Mouse (Mus musculus) CH12.LX (cell line): Measurements from ENCODE around the gene Sparc. TPM values are rescaled to one million over a fixed set of nuclear protein-coding genes. Genes with fewer than 3 reads are reported as not detected.

Experiments used
- DNase-seq: peaks from one replicate; pipeline ENCODE4 v3.0.0-alpha.2; 2013; ENCODE audit errors: extremely low read depth
- H3K27ac ChIP-seq: 2 replicates; pipeline ENCODE4 v1.5.1; 2012; ENCODE audit warnings: low read depth, mild to moderate bottlenecking, control low read depth, moderate library complexity; ENCODE audit not compliant: insufficient read depth
- H3K27me3 ChIP-seq: replicated peaks from 2 replicates; pipeline ENCODE3; 2012; ENCODE audit warnings: inconsistent platforms
- H3K36me3 ChIP-seq, 2 experiments: replicated peaks in 1 of 2; 2 replicates each; pipeline versions ENCODE3 to v1.6.1; 2012; ENCODE audit warnings: inconsistent platforms in 1 of 2, low read length in 1 of 2, mild to moderate bottlenecking in 1 of 2, mixed read lengths in 1 of 2, moderate library complexity in 1 of 2; ENCODE audit not compliant: control insufficient read depth in 1 of 2, insufficient read depth in 1 of 2
- H3K4me1 ChIP-seq, 2 experiments: 2 replicates each; pipeline ENCODE4 v1.6.1; 2012; ENCODE audit warnings: inconsistent platforms in 1 of 2, moderate library complexity in 1 of 2; ENCODE audit not compliant: insufficient read depth in 2 of 2, control insufficient read depth in 1 of 2
- H3K4me2 ChIP-seq: 2 replicates; pipeline ENCODE4 v1.6.1; 2012; ENCODE audit warnings: low read depth, mild to moderate bottlenecking, control low read depth; ENCODE audit not compliant: poor library complexity, insufficient read depth, severe bottlenecking
- H3K4me3 ChIP-seq, 3 experiments: fragments of 150-350 bp in 1 of 3; sonication (generic) in 1 of 3; replicated peaks in 1 of 3; 2 replicates each; pipeline versions ENCODE3 to v1.5.1; 2011 to 2012; ENCODE audit warnings: low read depth in 2 of 3, low read length in 2 of 3, mild to moderate bottlenecking in 2 of 3, moderate library complexity in 2 of 3, control low read depth in 1 of 3, improper control_type of control experiment in 1 of 3, inconsistent platforms in 1 of 3, mixed read lengths in 1 of 3; ENCODE audit not compliant: poor library complexity in 1 of 3
- H3K79me2 ChIP-seq: replicated peaks from 2 replicates; pipeline ENCODE4 v1.6.1; 2012; ENCODE audit warnings: mild to moderate bottlenecking, moderate library complexity; ENCODE audit not compliant: control insufficient read depth, poor library complexity, insufficient read depth, severe bottlenecking; ENCODE audit errors: extremely low read depth
- H3K9ac ChIP-seq: 2 replicates; pipeline ENCODE4 v1.6.1; 2012; ENCODE audit warnings: low read depth, mild to moderate bottlenecking, control low read depth, moderate library complexity; ENCODE audit not compliant: insufficient read depth
- H3K9me3 ChIP-seq: replicated peaks from 2 replicates; pipeline ENCODE3; 2012; ENCODE audit warnings: low read length, inconsistent platforms, mixed read lengths
- BHLHE40 ChIP-seq: IDR thresholded peaks from 2 replicates; pipeline ENCODE4 v1.6.1; 2011; ENCODE audit warnings: mild to moderate bottlenecking, low read depth, low read length, improper control_type of control experiment
- CHD1 ChIP-seq: IDR thresholded peaks from 2 replicates; pipeline ENCODE4 v1.6.1; 2012; ENCODE audit warnings: low read depth, low read length, improper control_type of control experiment, inconsistent platforms
- CTCF ChIP-seq, 2 experiments: IDR thresholded peaks in 1 of 2; conservative IDR thresholded peaks in 1 of 2; 2 replicates each; pipeline ENCODE4 v1.5.1; 2011 to 2012; ENCODE audit warnings: low read depth in 2 of 2, low read length in 2 of 2, improper control_type of control experiment in 1 of 2, inconsistent platforms in 1 of 2, mild to moderate bottlenecking in 1 of 2, moderate library complexity in 1 of 2
- ELF1 ChIP-seq: IDR thresholded peaks from 2 replicates; pipeline ENCODE4 v1.6.1; 2014; ENCODE audit warnings: low read depth, mild to moderate bottlenecking, inconsistent platforms, low read length, improper control_type of control experiment
- EP300 ChIP-seq: IDR thresholded peaks from 2 replicates; pipeline ENCODE4 v1.6.1; 2011; ENCODE audit warnings: low read length, improper control_type of control experiment
- HCFC1 ChIP-seq: IDR thresholded peaks from 2 replicates; pipeline ENCODE4 v1.6.1; 2012; ENCODE audit warnings: low read depth, mild to moderate bottlenecking, inconsistent platforms, low read length, improper control_type of control experiment
- JUN ChIP-seq: IDR thresholded peaks from 2 replicates; pipeline ENCODE4 v1.6.1; 2011; ENCODE audit warnings: low read depth, mild to moderate bottlenecking, low read length, improper control_type of control experiment, moderate library complexity; ENCODE audit not compliant: insufficient read depth
- KAT2A ChIP-seq: IDR thresholded peaks from 2 replicates; pipeline ENCODE4 v1.6.1; 2012; ENCODE audit warnings: low read length, improper control_type of control experiment, inconsistent platforms; ENCODE audit not compliant: insufficient replicate concordance
- MAFK ChIP-seq: IDR thresholded peaks from 2 replicates; pipeline ENCODE4 v1.6.1; 2011; ENCODE audit warnings: low read length, improper control_type of control experiment; ENCODE audit not compliant: insufficient replicate concordance
- MEF2A ChIP-seq: IDR thresholded peaks from 2 replicates; pipeline ENCODE4 v1.6.1; 2014; ENCODE audit warnings: low read depth, mild to moderate bottlenecking, inconsistent platforms, low read length, improper control_type of control experiment, borderline replicate concordance
- NELFE ChIP-seq: IDR thresholded peaks from 2 replicates; pipeline ENCODE4 v1.6.1; 2011; ENCODE audit warnings: low read depth, low read length, improper control_type of control experiment
- NRF1 ChIP-seq: IDR thresholded peaks from 2 replicates; pipeline ENCODE4 v1.6.1; 2014; ENCODE audit warnings: low read depth, mild to moderate bottlenecking, inconsistent platforms, low read length, improper control_type of control experiment, moderate library complexity
- POLR2AphosphoS2 ChIP-seq: IDR thresholded peaks from 2 replicates; pipeline ENCODE4 v1.6.1; 2011; ENCODE audit warnings: low read depth, low read length, improper control_type of control experiment
- RAD21 ChIP-seq: IDR thresholded peaks from 2 replicates; pipeline ENCODE4 v1.6.1; 2011; ENCODE audit warnings: low read depth, mild to moderate bottlenecking, low read length, improper control_type of control experiment, moderate library complexity
- RCOR1 ChIP-seq: conservative IDR thresholded peaks from 2 replicates; pipeline ENCODE4 v1.6.1; 2012; ENCODE audit warnings: low read depth, mild to moderate bottlenecking, inconsistent platforms, low read length, improper control_type of control experiment
- TBP ChIP-seq: conservative IDR thresholded peaks from 2 replicates; pipeline ENCODE4 v1.6.1; 2011; ENCODE audit warnings: low read depth, low read length, improper control_type of control experiment
- UBTF ChIP-seq: IDR thresholded peaks from 2 replicates; pipeline ENCODE4 v1.6.1; 2012; ENCODE audit warnings: low read depth, mild to moderate bottlenecking, inconsistent platforms, low read length, improper control_type of control experiment, moderate library complexity
- USF1 ChIP-seq: IDR thresholded peaks from 2 replicates; pipeline ENCODE4 v1.6.1; 2014; ENCODE audit warnings: low read depth, mild to moderate bottlenecking, inconsistent platforms, low read length, improper control_type of control experiment
- ZKSCAN1 ChIP-seq: IDR thresholded peaks from 2 replicates; pipeline ENCODE4 v1.6.1; 2012; ENCODE audit warnings: low read depth, inconsistent platforms, low read length, improper control_type of control experiment, borderline replicate concordance
- ZMIZ1 ChIP-seq: IDR thresholded peaks from 2 replicates; pipeline ENCODE4 v1.6.1; 2012; ENCODE audit warnings: low read depth, mild to moderate bottlenecking, inconsistent platforms, low read length, improper control_type of control experiment
- ZNF384 ChIP-seq: IDR thresholded peaks from 2 replicates; pipeline ENCODE4 v1.6.1; 2012; ENCODE audit warnings: low read depth, low read length, improper control_type of control experiment, inconsistent platforms
- dilution Hi-C: fragments of 300-500 bp; cut with MboI; formaldehyde crosslinking; loops from 2 replicates; pipeline ENCODE4 v1.14.3; 2020; ENCODE audit warnings: low sequenced_read_pairs; ENCODE audit not compliant: extremely low pct_unique_long_range_greater_than_20kb, extremely low pct_ligation_motif_present
- in situ Hi-C: fragments of 300-500 bp; cut with MboI; formaldehyde crosslinking; loops from 3 replicates; pipeline ENCODE4 v1.14.3; 2019; ENCODE audit warnings: low sequenced_read_pairs, low pct_ligation_motif_present, low pct_unique_long_range_greater_than_20kb, mixed read lengths
- polyA plus RNA-seq: library from polyadenylated mRNA; unstranded; fragments of >175 nt; gene quantifications from 2 replicates; pipeline ENCODE4 v1.2.1, GENCODE M21; 2012; ENCODE audit warnings: low read depth; ENCODE audit not compliant: insufficient read length
- total RNA-seq, 2 experiments: library from RNA; depleted of rRNA; stranded (reverse); fragments of 300-350 nt in 1 of 2; fragments of >200 nt in 1 of 2; gene quantifications; 2 replicates each; pipeline ENCODE4 v1.2.3; 2012 to 2014

The Sparc gene
- total and polyA plus RNA-seq, 3 experiments = 0.13 to 0.57 TPM; not detected in 1

GRCm38 (mm10) chr11:55412680-55413415 is 10.1 kb downstream of the Sparc start:
- DNase-seq = no peak
- H3K4me3 ChIP-seq = no peak overlapping the region
- no peaks in the 10 kb centered on the region for H3K79me2 ChIP-seq
- dilution Hi-C loops (no loop called here), in situ Hi-C loops (no loop called here)
- peaks cover 2% of the 10 kb centered on the region for H3K9me3 ChIP-seq
- TF ChIP-seq NELFE = no peak
- TF ChIP-seq ZNF384 = no peak
- no peak for TF ChIP-seq NRF1
- TF ChIP-seq ZMIZ1 = no peak
- no peak for TF ChIP-seq JUN
- no peak for TF ChIP-seq KAT2A
- no peak for TF ChIP-seq POLR2AphosphoS2
- no peak for TF ChIP-seq RCOR1
- TF ChIP-seq CHD1 = no peak
- TF ChIP-seq HCFC1 = no peak
- no peak for TF ChIP-seq BHLHE40
- no peak for TF ChIP-seq UBTF
- no peak for TF ChIP-seq EP300
- no peak for TF ChIP-seq ELF1
- peaks cover 0 to 5% of the 10 kb centered on the region in 2 experiments; a peak in 2 of 4 replicates for H3K4me1 ChIP-seq
- peaks cover 57% of the 10 kb centered on the region for H3K27me3 ChIP-seq
- H3K4me2 ChIP-seq = no peak overlapping the region
- H3K9ac ChIP-seq = no peak overlapping the region
- no peak overlapping the region for H3K27ac ChIP-seq
- no peaks in the 10 kb centered on the region for H3K36me3 ChIP-seq

GRCm38 (mm10) chr11:55412034-55412433 is 10.9 kb downstream of the Sparc start:
- TF ChIP-seq RAD21 (no peak), TBP (no peak), CTCF (conservative IDR thresholded peaks at IDR 0.05 in 1 of 2, IDR thresholded peaks at IDR 0.05 in 1 of 2; ENCODE audit: low read depth in 2 of 2, low read length in 2 of 2) (no peak), MAFK (no peak), EP300 (no peak), USF1 (no peak), ZMIZ1 (no peak), MEF2A (no peak), HCFC1 (no peak), ZKSCAN1 (no peak)
- dilution Hi-C loops = no loop called here
- Histone ChIP-seq H3K4me1 (peaks cover 0 to 5% of the 10 kb centered on the region in 2 experiments; a peak in 2 of 4 replicates), H3K79me2 (no peaks in the 10 kb centered on the region), H3K27ac (no peak overlapping the region), H3K27me3 (peaks cover 58% of the 10 kb centered on the region), H3K36me3 (no peaks in the 10 kb centered on the region), H3K4me3 (no peak overlapping the region), H3K4me2 (no peak overlapping the region), H3K9ac (no peak overlapping the region), H3K9me3 (peaks cover 7% of the 10 kb centered on the region)
- in situ Hi-C loops = no loop called here
- no peak for DNase-seq
